Mouse (Mus musculus) hindbrain, embryonic 14.5 days (tissue): ENCODE data around the gene Miox. TPM values are rescaled to one million over a fixed set of nuclear protein-coding genes. Genes with fewer than 3 reads are reported as not detected.
A peak's percentile ranks its signal among the peaks of the same experiment; 100 is the strongest.

Source experiments
- ATAC-seq: fragments of 200-750 bp; cut with Nextera tagmentation; 2 replicates; pipeline ENCODE4 v1.8.0; 2017; ENCODE audit warnings: moderate number of reproducible peaks, mild to moderate bottlenecking, moderate TSS enrichment, moderate library complexity; ENCODE audit not compliant: low FRiP score
- DNase-seq: peaks from one replicate; pipeline ENCODE4 v3.0.0-alpha.2; 2015; ENCODE audit warnings: low spot score
- H3K27ac ChIP-seq: fragments of 300-500 bp; sonication (generic); 2 replicates; pipeline ENCODE4 v1.5.1; 2014; ENCODE audit warnings: mild to moderate bottlenecking, moderate library complexity
- H3K27me3 ChIP-seq: fragments of 300-500 bp; sonication (generic); 2 replicates; pipeline ENCODE4 v1.6.1; 2014; ENCODE audit warnings: mild to moderate bottlenecking, low read length, mixed read lengths; ENCODE audit not compliant: control insufficient read depth, insufficient read depth
- H3K36me3 ChIP-seq: fragments of 300-500 bp; sonication (generic); replicated peaks from 2 replicates; pipeline ENCODE4 v1.6.1; 2014; ENCODE audit not compliant: control insufficient read depth, insufficient read depth
- H3K4me1 ChIP-seq: fragments of 300-500 bp; sonication (generic); replicated peaks from 2 replicates; pipeline ENCODE4 v1.6.1; 2014; ENCODE audit warnings: antibody characterized with exemption, low read length, mixed read lengths; ENCODE audit not compliant: control insufficient read depth, insufficient read depth
- H3K4me2 ChIP-seq: fragments of 300-500 bp; sonication (generic); replicated peaks from 2 replicates; pipeline ENCODE4 v1.6.1; 2014; ENCODE audit warnings: mild to moderate bottlenecking, moderate library complexity
- H3K4me3 ChIP-seq: fragments of 300-500 bp; sonication (generic); replicated peaks from 2 replicates; pipeline ENCODE4 v1.5.1; 2014; ENCODE audit warnings: mild to moderate bottlenecking, low read length
- H3K9ac ChIP-seq: fragments of 300-500 bp; sonication (generic); 2 replicates; pipeline ENCODE4 v1.6.1; 2014
- H3K9me3 ChIP-seq: fragments of 300-500 bp; sonication (generic); 2 replicates; pipeline ENCODE4 v1.6.1; 2016; ENCODE audit warnings: low read length; ENCODE audit not compliant: control insufficient read depth
- WGBS: fragments of 180-500 bp; shearing (Covaris S2); extraction: QIAGEN DNeasy Blood & Tissue Kit; methylation state at CpG from one replicate; pipeline ENCODE4 v1.1.7; 2014; 5-methylcytosine and 5-hydroxymethylcytosine counted together
- microRNA-seq: library from miRNA; unstranded; fragments of <30 nt; microRNA quantifications from one replicate; pipeline ENCODE4, GENCODE M21; 2016
- polyA plus RNA-seq: library from polyadenylated mRNA; unstranded; fragments of >200 nt; fragmentation: Nextera tagmentation; extraction: Ambion mirVana; gene quantifications from 2 replicates; pipeline ENCODE4 v1.2.1, GENCODE M21; 2014

Miox gene
- polyA plus RNA-seq, 1 experiment from 2014 or later = not detected

DNA sequence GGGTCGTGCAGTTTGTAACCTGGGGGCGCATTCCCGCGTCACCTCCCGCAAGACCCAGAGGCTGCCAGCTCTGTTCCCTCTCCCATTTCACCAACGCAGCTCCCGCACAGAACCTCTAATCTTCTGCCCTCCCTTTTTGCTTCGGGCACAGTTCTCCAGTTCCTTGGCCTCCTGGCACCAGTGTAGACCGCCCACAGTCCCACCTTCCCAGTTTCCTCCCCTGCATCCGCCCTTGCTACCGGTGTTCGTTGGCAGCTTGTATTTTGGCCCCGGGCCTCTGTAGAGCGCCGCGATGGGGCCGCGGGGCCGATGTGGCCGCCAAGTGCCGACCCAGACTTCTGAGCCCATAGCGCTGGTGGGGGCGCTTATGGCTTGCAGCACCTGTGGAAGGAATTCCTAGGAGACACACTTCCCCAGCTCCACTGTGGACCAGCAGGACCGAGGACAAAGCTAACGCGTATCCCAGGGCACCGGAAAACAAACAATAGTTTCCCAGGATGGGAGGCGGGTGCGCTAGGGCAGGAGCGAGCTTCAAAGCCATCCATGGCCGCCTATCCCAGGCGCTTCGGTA, 44.7 kb downstream of the Miox start, which contains the start of gene Odf3b:
Odf3b (minus strand) TSS at position 452 of the 571 bp plus-strand sequence.
- Histone ChIP-seq H3K27me3 (peaks cover 55% of the 10 kb centered on the region), H3K4me1 (peaks cover 11% of the 10 kb centered on the region), H3K9ac (peak within 1 kb of the TSS; percentile 49; the same call in 1 of the 2 replicates), H3K4me2 (peak within 1 kb of the TSS; percentile 48), H3K9me3 (no peaks in the 10 kb centered on the region), H3K4me3 (peak within 1 kb of the TSS; percentile 21), H3K36me3 (no peaks in the 10 kb centered on the region), H3K27ac (no peak within 1 kb of the TSS)
- no peak for ATAC-seq
- peak; percentile 43 for DNase-seq
- under 1% methylated on average over 33 of the region's 33 CpGs for WGBS

DNA sequence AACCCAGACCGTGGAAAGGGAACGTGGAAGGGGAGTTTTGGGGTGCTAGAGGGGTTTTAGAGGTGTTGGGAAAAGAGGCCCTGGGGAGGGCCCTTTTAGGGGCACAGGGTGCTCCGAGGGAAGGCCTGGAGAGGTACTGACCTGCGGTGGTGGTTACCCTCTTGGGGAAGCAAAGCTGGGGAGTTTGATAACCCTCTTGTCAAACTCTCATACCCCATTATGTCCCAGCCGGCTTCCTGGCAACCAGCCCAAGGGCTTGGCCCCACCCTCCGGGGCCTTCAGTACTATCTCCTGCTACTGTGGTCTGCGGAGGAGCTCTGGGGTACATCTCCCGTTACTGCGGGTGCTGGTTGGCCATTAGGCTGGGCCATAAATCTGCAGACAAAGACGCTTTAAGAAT, 45.2 kb downstream of the Miox start:
- no peak for ATAC-seq
- H3K4me3 ChIP-seq = peak overlapping the region; percentile 21
- H3K4me1 ChIP-seq = peaks cover 7% of the 10 kb centered on the region
- no peaks in the 10 kb centered on the region for H3K9me3 ChIP-seq
- no peak overlapping the region for H3K27ac ChIP-seq
- WGBS = 15% methylated on average over 10 of the region's 10 CpGs
- H3K27me3 ChIP-seq = peaks cover 55% of the 10 kb centered on the region
- peak overlapping the region; percentile 48 for H3K4me2 ChIP-seq
- H3K9ac ChIP-seq = no peak overlapping the region; the same call in 1 of the 2 replicates
- DNase-seq = no peak
- no peaks in the 10 kb centered on the region for H3K36me3 ChIP-seq

DNA sequence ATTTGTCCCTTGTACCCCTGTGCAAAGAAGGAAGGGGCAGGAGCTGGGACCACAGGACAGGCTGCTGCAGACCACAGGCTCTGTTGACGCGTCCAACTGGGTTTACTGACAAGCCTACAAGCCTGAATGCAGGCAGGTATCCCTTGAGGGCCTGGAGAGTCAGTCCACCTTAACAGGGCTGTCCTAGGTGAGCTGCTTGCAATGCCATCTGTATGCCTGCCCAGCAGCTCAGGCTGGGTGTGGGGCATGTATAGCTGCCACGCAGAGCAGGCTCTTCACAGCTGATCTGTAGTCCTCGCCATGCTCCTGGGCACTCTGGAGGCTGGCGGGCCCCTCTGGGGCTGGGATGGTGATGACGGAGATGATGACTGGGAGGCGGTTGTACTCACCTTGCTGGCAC, 50.4 kb downstream of the Miox start, which contains the start of gene Klhdc7b:
Klhdc7b (plus strand) TSS at position 301 of the 400 bp plus-strand sequence.
- no peak within 1 kb of the TSS for H3K9ac ChIP-seq
- DNase-seq = no peak
- ATAC-seq = no peak
- WGBS = 91% methylated on average over 7 of the region's 7 CpGs
- H3K4me2 ChIP-seq = no peak within 1 kb of the TSS
- H3K36me3 ChIP-seq = no peaks in the 10 kb centered on the region
- H3K27ac ChIP-seq = no peak within 1 kb of the TSS
- H3K4me3 ChIP-seq = no peak within 1 kb of the TSS
- peaks cover 16% of the 10 kb centered on the region for H3K27me3 ChIP-seq
- no peaks in the 10 kb centered on the region for H3K9me3 ChIP-seq
- H3K4me1 ChIP-seq = no peaks in the 10 kb centered on the region

Small RNAs within 50 kb of the gene (microRNA-seq; reads per million reads assigned to microRNA genes)
- 0.65 reads per million for gene Mir6959

Other genes starting within 250 kb of the Miox start
- gene Selenoo, start 245.3 kb upstream of the Miox start, polyA plus RNA-seq = 22.2 and 23.0 TPM in 2 replicates
- 17.2 and 19.1 TPM in 2 replicates for gene Tubgcp6, start 211.3 kb upstream of the Miox start, polyA plus RNA-seq
- 17.0 and 19.1 TPM in 2 replicates for gene Hdac10, start 205.7 kb upstream of the Miox start, polyA plus RNA-seq
- gene Mapk12, start 193.7 kb upstream of the Miox start, polyA plus RNA-seq = 3.3 and 4.0 TPM in 2 replicates
- gene Mapk11, start 184.8 kb upstream of the Miox start, polyA plus RNA-seq = 20.4 and 22.4 TPM in 2 replicates
- 99.2 and 101 TPM in 2 replicates for gene Plxnb2, start 153.6 kb upstream of the Miox start, polyA plus RNA-seq
- 71.4 and 71.6 TPM in 2 replicates for gene Dennd6b, start 137.9 kb upstream of the Miox start, polyA plus RNA-seq
- gene Ppp6r2, start 122.8 kb upstream of the Miox start, polyA plus RNA-seq = 78.2 and 84.0 TPM in 2 replicates
- gene Sbf1, start 19.1 kb upstream of the Miox start, polyA plus RNA-seq = 99.8 and 105 TPM in 2 replicates
- not detected in 2 replicates for gene Adm2, start 11.7 kb upstream of the Miox start, polyA plus RNA-seq
- 24.2 and 24.6 TPM in 2 replicates for gene Lmf2, start 21.3 kb downstream of the Miox start, polyA plus RNA-seq
- 94.7 and 112 TPM in 2 replicates for gene Ncaph2, start 21.3 kb downstream of the Miox start, polyA plus RNA-seq
- 19.5 and 20.5 TPM in 2 replicates for gene Sco2, start 39.4 kb downstream of the Miox start, polyA plus RNA-seq
- 2.2 and 3.0 TPM in 2 replicates for gene Tymp, start 42.6 kb downstream of the Miox start, polyA plus RNA-seq
- gene Odf3b, start 44.9 kb downstream of the Miox start, polyA plus RNA-seq = 1.3 and 5.5 TPM in 2 replicates
- 0.07 TPM in 1 of 2 replicates, not detected in the other for gene Klhdc7b, start 50.5 kb downstream of the Miox start, polyA plus RNA-seq
- gene Syce3, start 76.1 kb downstream of the Miox start, polyA plus RNA-seq = not detected in 2 replicates
- 1.2 TPM in 2 replicates for gene Cpt1b, start 91.5 kb downstream of the Miox start, polyA plus RNA-seq
- gene C730034F03Rik, start 95.2 kb downstream of the Miox start, polyA plus RNA-seq = 2.7 and 3.2 TPM in 2 replicates
- gene Gm44502, start 95.3 kb downstream of the Miox start, polyA plus RNA-seq = not detected in 2 replicates
- 71.2 and 76.3 TPM in 2 replicates for gene Chkb, start 95.5 kb downstream of the Miox start, polyA plus RNA-seq
- gene Mapk8ip2, start 119.5 kb downstream of the Miox start, polyA plus RNA-seq = 62.8 and 66.3 TPM in 2 replicates
- gene Arsa, start 143.0 kb downstream of the Miox start, polyA plus RNA-seq = 20.7 and 22.3 TPM in 2 replicates
- 8.6 and 9.6 TPM in 2 replicates for gene Shank3, start 165.2 kb downstream of the Miox start, polyA plus RNA-seq
- gene Acr, start 233.9 kb downstream of the Miox start, polyA plus RNA-seq = 1.0 and 1.8 TPM in 2 replicates